Mouse (Mus musculus): Measurements from ENCODE around the gene Aldh1l2. TPM values are rescaled to one million over a fixed set of nuclear protein-coding genes. Genes with fewer than 3 reads are reported as not detected.
"Not testable (repeated sequence)": the region's sequence is repeated elsewhere in the genome, so short reads cannot be mapped to it uniquely, and the experiment has no call there.

Gene Aldh1l2
- total and polyA plus RNA-seq, 3 experiments: 0.34 to 0.59 TPM; not detected in 1

DNA sequence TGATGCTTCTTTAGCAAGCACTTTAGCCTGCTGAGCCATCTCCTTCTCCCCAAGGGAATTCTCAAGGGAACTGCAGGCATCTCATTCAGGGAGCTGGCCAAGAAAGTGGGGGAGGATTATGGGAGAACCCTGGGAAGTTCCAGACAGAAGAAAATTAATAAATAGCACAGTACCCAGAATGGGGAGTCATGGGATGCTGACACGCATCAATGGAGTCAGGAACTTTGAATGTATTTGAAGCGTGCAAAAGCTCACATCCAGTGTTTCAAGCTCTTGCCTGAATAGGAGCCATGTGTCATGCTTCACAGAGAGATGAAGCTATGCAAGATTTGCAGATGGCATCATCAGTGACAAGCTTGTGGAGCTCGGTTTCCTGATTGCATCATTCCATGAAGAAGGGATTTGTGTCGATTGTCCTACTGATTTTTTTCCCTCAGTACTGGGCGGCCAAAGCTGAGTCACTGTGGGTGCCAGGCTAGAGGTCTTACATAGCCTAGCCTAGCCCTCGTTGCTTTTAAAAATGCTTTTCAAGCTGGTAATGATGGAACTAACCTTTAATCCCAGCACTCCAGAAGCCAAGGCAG is 3.5 kb downstream of the Aldh1l2 start:
- TF ChIP-seq ETS1 (conservative IDR thresholded peaks at IDR 0.05; ENCODE audit: low read depth, low read length) (no peak), MAFK (IDR thresholded peaks at IDR 0.05; ENCODE audit: insufficient replicate concordance, low read length) (no peak)
- Histone ChIP-seq H3K79me2 (replicated peaks; ENCODE audit: control insufficient read depth, extremely low read depth, insufficient read depth, poor library complexity, severe bottlenecking) (no peaks in the 10 kb centered on the region), H3K9me3 (replicated peaks; ENCODE audit: low read length) (no peaks in the 10 kb centered on the region), H3K4me2 (ENCODE audit: insufficient read depth, low read depth, poor library complexity, severe bottlenecking) (no peak overlapping the region), H3K4me1 (ENCODE audit: control insufficient read depth in 1 of 2, insufficient read depth in 2 of 2) (0 out of 4 replicates have a peak, but pooled peaks cover 2 to 3% of the 10 kb centered on the region in 2 experiments), H3K9ac (ENCODE audit: insufficient read depth, low read depth) (no peak overlapping the region), H3K27me3 (replicated peaks) (no peaks in the 10 kb centered on the region), H3K4me3 (replicated peaks in 1 of 3; ENCODE audit: low read depth in 2 of 3, low read length in 2 of 3, poor library complexity in 1 of 3) (no peak overlapping the region), H3K27ac (ENCODE audit: insufficient read depth, low read depth) (no peak overlapping the region), H3K36me3 (replicated peaks in 1 of 2; ENCODE audit: control insufficient read depth in 1 of 2, insufficient read depth in 1 of 2, low read length in 1 of 2) (no peaks in the 10 kb centered on the region)
- in situ Hi-C loops (cut with MboI; ENCODE audit: low pct_ligation_motif_present, low pct_unique_long_range_greater_than_20kb, low sequenced_read_pairs): no loop called here
- DNase-seq (ENCODE audit: extremely low read depth): no peak
- dilution Hi-C loops (cut with MboI; ENCODE audit: extremely low pct_ligation_motif_present, extremely low pct_unique_long_range_greater_than_20kb, low sequenced_read_pairs): no loop called here

- H3K9me3 ChIP-seq (replicated peaks; ENCODE audit: low read length); H3K9ac ChIP-seq (ENCODE audit: insufficient read depth, low read depth); H3K4me3 ChIP-seq (replicated peaks in 1 of 3; ENCODE audit: low read depth in 2 of 3, low read length in 2 of 3, poor library complexity in 1 of 3); in situ Hi-C loops (cut with MboI; ENCODE audit: low pct_ligation_motif_present, low pct_unique_long_range_greater_than_20kb, low sequenced_read_pairs); H3K27me3 ChIP-seq (replicated peaks); DNase-seq (ENCODE audit: extremely low read depth); H3K4me1 ChIP-seq (ENCODE audit: control insufficient read depth in 1 of 2, insufficient read depth in 2 of 2); H3K36me3 ChIP-seq (replicated peaks in 1 of 2; ENCODE audit: control insufficient read depth in 1 of 2, insufficient read depth in 1 of 2, low read length in 1 of 2); dilution Hi-C loops (cut with MboI; ENCODE audit: extremely low pct_ligation_motif_present, extremely low pct_unique_long_range_greater_than_20kb, low sequenced_read_pairs); H3K4me2 ChIP-seq (ENCODE audit: insufficient read depth, low read depth, poor library complexity, severe bottlenecking); H3K79me2 ChIP-seq (replicated peaks; ENCODE audit: control insufficient read depth, extremely low read depth, insufficient read depth, poor library complexity, severe bottlenecking); H3K27ac ChIP-seq (ENCODE audit: insufficient read depth, low read depth): not testable (repeated sequence)
Measured at GRCm38 (mm10) chr10:83524238-83524637, 9.7 kb downstream of the Aldh1l2 start.

- no peak overlapping the region for H3K27ac ChIP-seq (ENCODE audit: insufficient read depth, low read depth)
- TF ChIP-seq MAFK (IDR thresholded peaks at IDR 0.05; ENCODE audit: insufficient replicate concordance, low read length) (no peak), RAD21 (IDR thresholded peaks at IDR 0.05; ENCODE audit: low read depth, low read length) (peak; percentile 12), CTCF (conservative IDR thresholded peaks at IDR 0.05 in 1 of 2, IDR thresholded peaks at IDR 0.05 in 1 of 2; ENCODE audit: low read depth in 2 of 2, low read length in 2 of 2) (peak; percentile 29 to 40; a peak in 2 of 4 replicates)
- no peak overlapping the region for H3K9ac ChIP-seq (ENCODE audit: insufficient read depth, low read depth)
- H3K4me1 ChIP-seq (ENCODE audit: control insufficient read depth in 1 of 2, insufficient read depth in 2 of 2): peaks cover 0 to 3% of the 10 kb centered on the region in 2 experiments; a peak in 1 of 4 replicates
- H3K4me2 ChIP-seq (ENCODE audit: insufficient read depth, low read depth, poor library complexity, severe bottlenecking): no peak overlapping the region
- no peaks in the 10 kb centered on the region for H3K27me3 ChIP-seq (replicated peaks)
- in situ Hi-C loops (cut with MboI; ENCODE audit: low pct_ligation_motif_present, low pct_unique_long_range_greater_than_20kb, low sequenced_read_pairs) (no loop called here), dilution Hi-C loops (cut with MboI; ENCODE audit: extremely low pct_ligation_motif_present, extremely low pct_unique_long_range_greater_than_20kb, low sequenced_read_pairs) (no loop called here)
- H3K9me3 ChIP-seq (replicated peaks; ENCODE audit: low read length): no peaks in the 10 kb centered on the region
- no peak for DNase-seq (ENCODE audit: extremely low read depth)
- no peaks in the 10 kb centered on the region for H3K36me3 ChIP-seq (replicated peaks in 1 of 2; ENCODE audit: control insufficient read depth in 1 of 2, insufficient read depth in 1 of 2, low read length in 1 of 2)
- H3K4me3 ChIP-seq (replicated peaks in 1 of 3; ENCODE audit: low read depth in 2 of 3, low read length in 2 of 3, poor library complexity in 1 of 3): no peak overlapping the region
- H3K79me2 ChIP-seq (replicated peaks; ENCODE audit: control insufficient read depth, extremely low read depth, insufficient read depth, poor library complexity, severe bottlenecking): no peaks in the 10 kb centered on the region
Measured at GRCm38 (mm10) chr10:83520990-83521389, 12.9 kb downstream of the Aldh1l2 start.

- Histone ChIP-seq H3K9ac (ENCODE audit: insufficient read depth, low read depth) (no peak overlapping the region), H3K79me2 (replicated peaks; ENCODE audit: control insufficient read depth, extremely low read depth, insufficient read depth, poor library complexity, severe bottlenecking) (no peaks in the 10 kb centered on the region), H3K27ac (ENCODE audit: insufficient read depth, low read depth) (no peak overlapping the region), H3K9me3 (replicated peaks; ENCODE audit: low read length) (no peaks in the 10 kb centered on the region), H3K4me1 (ENCODE audit: control insufficient read depth in 1 of 2, insufficient read depth in 2 of 2) (peaks cover 5 to 8% of the 10 kb centered on the region in 2 experiments; a peak in 3 of 4 replicates), H3K4me3 (replicated peaks in 1 of 3; ENCODE audit: low read depth in 2 of 3, low read length in 2 of 3, poor library complexity in 1 of 3) (no peak overlapping the region), H3K4me2 (ENCODE audit: insufficient read depth, low read depth, poor library complexity, severe bottlenecking) (no peak overlapping the region), H3K27me3 (replicated peaks) (no peaks in the 10 kb centered on the region), H3K36me3 (replicated peaks in 1 of 2; ENCODE audit: control insufficient read depth in 1 of 2, insufficient read depth in 1 of 2, low read length in 1 of 2) (no peaks in the 10 kb centered on the region)
- no peak for TF ChIP-seq ZMIZ1 (IDR thresholded peaks at IDR 0.05; ENCODE audit: low read depth, low read length)
- TF ChIP-seq BHLHE40 (IDR thresholded peaks at IDR 0.05; ENCODE audit: low read depth, low read length): no peak
- no peak for TF ChIP-seq IRF4 (IDR thresholded peaks at IDR 0.05; ENCODE audit: low read depth, low read length)
- TF ChIP-seq NELFE (IDR thresholded peaks at IDR 0.05; ENCODE audit: low read depth, low read length): no peak
- no peak for TF ChIP-seq ZKSCAN1 (IDR thresholded peaks at IDR 0.05; ENCODE audit: borderline replicate concordance, low read depth, low read length)
- no peak for TF ChIP-seq SMC3 (IDR thresholded peaks at IDR 0.05; ENCODE audit: low read depth, low read length)
- no peak for TF ChIP-seq NRF1 (IDR thresholded peaks at IDR 0.05; ENCODE audit: low read depth, low read length)
- TF ChIP-seq MXI1 (IDR thresholded peaks at IDR 0.05; ENCODE audit: low read depth, low read length): no peak
- TF ChIP-seq CTCF (conservative IDR thresholded peaks at IDR 0.05 in 1 of 2, IDR thresholded peaks at IDR 0.05 in 1 of 2; ENCODE audit: low read depth in 2 of 2, low read length in 2 of 2): no peak
- TF ChIP-seq MAFK (IDR thresholded peaks at IDR 0.05; ENCODE audit: insufficient replicate concordance, low read length): no peak
- TF ChIP-seq USF2 (conservative IDR thresholded peaks at IDR 0.05; ENCODE audit: low read depth, low read length): no peak
- in situ Hi-C loops (cut with MboI; ENCODE audit: low pct_ligation_motif_present, low pct_unique_long_range_greater_than_20kb, low sequenced_read_pairs): no loop called here
- no peak for DNase-seq (ENCODE audit: extremely low read depth)
- dilution Hi-C loops (cut with MboI; ENCODE audit: extremely low pct_ligation_motif_present, extremely low pct_unique_long_range_greater_than_20kb, low sequenced_read_pairs): no loop called here
Measured at GRCm38 (mm10) chr10:83513736-83514135, 20.2 kb downstream of the Aldh1l2 start.
